ENCODE assay signal across 20 mouse cellular contexts in the genomic region with DNA sequence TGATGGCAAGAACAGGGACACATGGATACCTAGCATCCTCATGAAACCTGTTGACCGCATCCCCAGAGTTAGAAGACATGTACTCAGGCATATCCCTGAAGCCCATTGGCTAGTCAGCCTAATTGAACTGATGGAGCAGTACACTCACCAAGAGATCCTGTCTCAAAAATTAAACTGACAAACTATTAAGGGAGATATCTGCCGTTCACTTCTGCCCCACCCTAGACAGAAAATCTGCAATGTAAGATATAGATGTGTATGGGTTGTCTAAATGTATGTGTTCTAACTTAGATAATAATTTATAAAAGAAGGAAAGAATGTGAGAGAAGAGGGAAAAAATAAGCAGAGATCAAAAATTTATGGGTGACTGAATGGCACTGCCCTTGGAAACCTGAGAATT.
"Had no signal": no experiment of that assay in that cellular context is flagged by ENCODE, and none has a peak within 500 bp of the region (broad histone marks: within the 10 kb centered on the region; RNA-seq: fewer than 3 reads in every experiment).

No protein-coding gene starts in this region.

- H3K27me3 ChIP-seq: lung, embryonic 15.5 days; midbrain, embryonic 12.5 days; neural tube, embryonic 13.5 days; neural tube, embryonic 15.5 days had no signal

- H3K4me1 ChIP-seq: lung, embryonic 15.5 days; midbrain, embryonic 10.5 days; midbrain, embryonic 12.5 days; neural tube, embryonic 13.5 days; neural tube, embryonic 15.5 days had no signal

- H3K9ac ChIP-seq: lung, embryonic 15.5 days; midbrain, embryonic 12.5 days; neural tube, embryonic 13.5 days; neural tube, embryonic 15.5 days had no signal

- H3K9me3 ChIP-seq: lung, embryonic 15.5 days; midbrain, embryonic 10.5 days; midbrain, embryonic 12.5 days; neural tube, embryonic 13.5 days; neural tube, embryonic 15.5 days had no signal

- ATAC-seq: lung, postnatal 0 days; midbrain, embryonic 16.5 days had no signal

- H3K4me3 ChIP-seq: lung, embryonic 15.5 days; midbrain, embryonic 10.5 days; midbrain, embryonic 12.5 days; myocyte; neural tube, embryonic 13.5 days; neural tube, embryonic 15.5 days had no signal

- DNase-seq: lung, adult 2 months; lung, postnatal 14 days; lung, postnatal 36 days; midbrain, embryonic 14.5 days; retina, postnatal 1 day; right cerebral cortex, adult 18-20 months; right cerebral cortex, postnatal 25 days; right cerebral cortex, postnatal 4 days; spleen, adult 18-20 months; thymus, adult 18-20 months; thymus, postnatal 36 days had no signal

- H3K27ac ChIP-seq: lung, embryonic 15.5 days; macrophage; midbrain, embryonic 10.5 days; midbrain, embryonic 12.5 days; neural tube, embryonic 13.5 days; neural tube, embryonic 15.5 days had no signal

- H3K4me2 ChIP-seq: lung, embryonic 15.5 days; midbrain, embryonic 12.5 days; neural tube, embryonic 13.5 days; neural tube, embryonic 15.5 days had no signal

- H3K36me3 ChIP-seq: lung, embryonic 15.5 days; midbrain, embryonic 10.5 days; midbrain, embryonic 12.5 days; neural tube, embryonic 13.5 days; neural tube, embryonic 15.5 days had no signal
